Mouse (Mus musculus) C2C12 (cell line): Measurements from ENCODE around the gene Scgb2b24.

ENCODE experiments used
- CTCF ChIP-seq: IDR thresholded peaks from one replicate; pipeline ENCODE4 v1.5.1; 2011; ENCODE audit not compliant: control insufficient read depth, insufficient read depth, insufficient read length
- FOSL1 ChIP-seq: IDR thresholded peaks from one replicate; pipeline ENCODE4 v1.8.0; 2011; ENCODE audit warnings: mild to moderate bottlenecking, low read length; ENCODE audit not compliant: poor library complexity, insufficient read depth, severe bottlenecking
- MAX ChIP-seq: IDR thresholded peaks from one replicate; pipeline ENCODE4 v1.6.1; 2011; ENCODE audit warnings: mild to moderate bottlenecking, control low read depth
- MYOD1 ChIP-seq: IDR thresholded peaks from one replicate; pipeline ENCODE4 v1.6.1; 2011; ENCODE audit warnings: low read depth; ENCODE audit not compliant: control insufficient read depth, insufficient read length
- MYOG ChIP-seq: IDR thresholded peaks from one replicate; pipeline ENCODE4 v1.6.1; 2011; ENCODE audit not compliant: control insufficient read depth, insufficient read length; ENCODE audit errors: extremely low read depth
- USF1 ChIP-seq: IDR thresholded peaks from one replicate; pipeline ENCODE4 v1.6.1; 2011; ENCODE audit warnings: low read depth, mild to moderate bottlenecking, control low read depth, moderate library complexity

DNA sequence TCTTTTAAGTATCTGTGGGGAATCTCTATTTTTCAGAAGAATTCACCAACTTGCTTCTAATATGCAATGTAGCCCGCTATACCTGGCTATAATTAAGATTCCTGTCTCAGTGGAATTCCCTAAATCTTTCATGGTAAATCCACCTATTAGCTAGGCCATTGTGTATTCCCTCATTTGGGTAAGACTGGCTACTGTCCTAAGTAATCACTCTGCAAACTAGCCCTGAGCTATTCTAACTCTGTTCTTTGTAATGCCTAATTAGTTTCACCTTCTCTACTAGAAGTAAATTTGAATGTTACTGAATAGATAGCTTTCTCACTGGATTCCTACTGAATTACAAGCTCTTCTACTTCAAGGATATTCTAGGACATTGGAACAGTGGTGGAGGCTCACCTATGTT is 49.2 kb downstream of the Scgb2b24 start:
- no peak for TF ChIP-seq CTCF
- no peak for TF ChIP-seq MAX
- no peak for TF ChIP-seq MYOG
- TF ChIP-seq USF1, result no peak
- no peak for TF ChIP-seq FOSL1
- TF ChIP-seq MYOD1, result no peak
